Mouse (Mus musculus) large intestine, adult 2 months (tissue): ENCODE results near the gene Agr3. TPM values are rescaled to one million over a fixed set of nuclear protein-coding genes. Genes with fewer than 3 reads are reported as not detected.

Source experiments
- DNase-seq: peaks from one replicate; pipeline ENCODE4 v3.0.0-alpha.2; 2012; ENCODE audit warnings: low read depth, low spot score
- WGBS: fragments of 180-500 bp; shearing (Covaris S2); methylation state at CpG from one replicate; pipeline ENCODE4 v1.1.7; 2018; 5-methylcytosine and 5-hydroxymethylcytosine counted together
- polyA plus RNA-seq: library from polyadenylated mRNA; depleted of rRNA; stranded (reverse); fragments of >200 nt; gene quantifications from 2 replicates; pipeline ENCODE4 v1.2.3, GENCODE M21; 2012; rRNA removed

Agr3 gene
- polyA plus RNA-seq: 1.1 and 1.3 TPM in 2 replicates

DNA sequence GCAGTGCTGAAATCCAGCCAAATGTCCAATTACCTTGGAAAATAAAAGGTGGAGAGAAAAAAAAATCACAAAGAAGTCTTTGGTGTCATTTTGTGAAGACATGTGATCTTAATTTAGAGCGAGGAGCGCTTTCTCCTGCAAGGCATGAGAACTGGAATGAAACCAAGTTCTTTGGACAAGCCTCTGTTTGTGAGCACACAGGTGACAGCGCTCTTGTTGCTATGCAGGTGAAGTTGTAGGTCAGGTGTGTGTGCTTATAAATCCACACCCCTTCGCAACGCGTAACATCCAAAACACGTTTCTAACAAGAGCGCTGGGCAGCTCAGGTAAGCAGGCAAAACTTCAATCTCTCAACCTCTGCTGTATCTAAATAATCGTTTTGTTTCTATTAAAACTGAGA is at the start of gene Agr3:
TSS of gene Agr3 (plus strand) at position 219 of the 400 bp plus-strand sequence.
- 28% methylated on average over 9 of the region's 9 CpGs for WGBS
- peak; percentile 21 for DNase-seq

DNA sequence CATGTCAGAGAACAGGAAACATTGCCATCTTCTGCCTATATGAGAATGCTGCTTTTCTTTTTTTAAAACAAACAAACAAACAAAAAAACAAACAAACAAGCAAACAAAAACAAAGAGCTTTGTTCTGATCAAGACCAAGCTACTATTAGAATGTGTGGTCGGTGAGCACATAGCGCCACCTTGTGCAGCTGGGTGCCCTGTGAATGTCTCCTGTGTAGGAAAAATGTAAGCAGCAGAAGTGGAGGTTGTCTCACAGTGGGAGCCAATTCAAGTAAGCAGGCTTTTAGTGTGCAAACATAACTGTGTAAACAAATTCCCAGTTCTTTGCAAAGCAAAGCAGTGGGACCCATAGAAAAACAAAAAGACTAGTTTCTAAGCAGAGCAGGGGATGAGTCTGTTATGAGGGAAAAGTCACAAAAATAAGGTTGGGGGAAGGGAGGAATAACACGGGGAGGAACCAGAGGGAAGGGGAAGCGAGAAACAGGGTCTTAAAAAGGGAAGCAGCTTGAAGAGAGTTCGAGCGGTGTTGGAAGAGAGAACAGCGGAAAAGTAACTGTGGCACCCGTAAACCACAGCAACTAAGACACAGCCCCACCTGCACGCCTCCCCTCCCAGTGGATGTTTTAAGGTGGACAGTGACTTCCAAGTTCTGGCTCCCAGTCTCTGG is 40.4 kb upstream of the Agr3 start:
- DNase-seq: no peak
- 47% methylated on average over 9 of the region's 9 CpGs for WGBS

DNA sequence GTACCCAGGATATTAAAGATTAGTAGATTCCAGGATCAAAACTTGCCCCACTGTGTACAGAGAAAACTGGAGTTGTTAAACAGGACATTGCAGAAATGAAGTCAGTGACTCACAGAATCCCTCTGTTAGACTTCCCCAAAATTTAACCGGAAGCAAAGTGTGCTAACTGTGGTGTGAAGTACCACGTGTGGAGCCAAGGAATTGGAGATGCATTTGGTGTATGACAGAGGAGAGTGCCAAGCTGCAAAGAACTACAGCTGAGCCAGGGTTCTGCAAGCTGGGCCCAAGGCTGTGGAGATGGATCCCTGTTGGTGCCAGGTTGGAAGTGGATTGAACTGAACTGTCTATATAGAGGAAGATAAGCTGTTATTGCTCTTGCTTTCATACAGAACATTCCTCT is 36.0 kb upstream of the Agr3 start:
- DNase-seq: no peak
- 59% methylated on average over 2 of the region's 2 CpGs for WGBS

DNA sequence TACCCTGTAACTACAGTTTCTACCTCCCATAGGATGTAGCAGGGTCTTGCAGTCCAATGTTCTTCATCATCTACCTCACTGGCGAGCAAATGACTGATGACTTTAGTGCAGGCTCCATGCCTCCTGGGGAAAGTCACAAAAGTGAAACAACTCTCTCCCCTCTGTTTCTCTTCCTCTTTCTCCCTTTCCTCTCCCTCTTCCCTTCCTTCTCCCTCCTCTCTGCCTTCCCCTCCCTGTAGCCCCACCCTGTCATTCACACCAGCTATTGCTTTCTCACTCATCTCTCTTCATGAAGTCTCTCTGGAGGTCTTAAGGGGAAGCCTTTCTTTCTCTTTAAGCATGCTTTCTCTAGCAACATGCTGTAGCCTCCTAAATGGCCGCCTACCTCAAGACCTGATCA is 34.7 kb upstream of the Agr3 start:
- no peak for DNase-seq
- 71% methylated on average over 2 of the region's 2 CpGs for WGBS

DNA sequence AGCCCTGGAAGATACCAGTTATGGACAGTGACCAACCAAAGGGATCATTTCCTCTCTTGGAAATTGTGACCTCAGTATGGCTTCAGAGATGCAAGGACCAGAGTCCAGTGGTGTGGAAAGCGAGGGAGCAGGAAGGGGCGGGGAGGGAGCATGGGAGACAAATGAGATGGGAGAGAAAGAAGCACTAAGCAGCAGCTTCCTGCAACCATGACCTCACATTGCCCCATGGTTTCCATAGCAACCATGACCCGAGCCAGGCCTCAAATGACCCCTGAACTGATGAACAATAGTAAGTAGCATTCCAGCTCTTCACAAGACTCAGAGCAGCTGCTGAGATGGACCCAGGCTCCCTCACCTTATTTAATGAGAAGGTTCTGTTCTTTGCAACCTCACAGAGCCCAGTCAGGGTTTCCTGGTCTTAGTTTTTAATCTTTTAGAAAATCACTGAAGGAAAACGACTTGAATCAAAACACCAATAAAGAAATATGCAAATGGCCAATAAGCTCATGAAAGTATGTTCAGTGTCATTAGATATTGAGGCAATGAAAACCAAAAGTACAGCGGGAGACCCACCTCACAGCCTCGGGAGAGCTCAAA is 31.0 kb upstream of the Agr3 start:
- DNase-seq: no peak

DNA sequence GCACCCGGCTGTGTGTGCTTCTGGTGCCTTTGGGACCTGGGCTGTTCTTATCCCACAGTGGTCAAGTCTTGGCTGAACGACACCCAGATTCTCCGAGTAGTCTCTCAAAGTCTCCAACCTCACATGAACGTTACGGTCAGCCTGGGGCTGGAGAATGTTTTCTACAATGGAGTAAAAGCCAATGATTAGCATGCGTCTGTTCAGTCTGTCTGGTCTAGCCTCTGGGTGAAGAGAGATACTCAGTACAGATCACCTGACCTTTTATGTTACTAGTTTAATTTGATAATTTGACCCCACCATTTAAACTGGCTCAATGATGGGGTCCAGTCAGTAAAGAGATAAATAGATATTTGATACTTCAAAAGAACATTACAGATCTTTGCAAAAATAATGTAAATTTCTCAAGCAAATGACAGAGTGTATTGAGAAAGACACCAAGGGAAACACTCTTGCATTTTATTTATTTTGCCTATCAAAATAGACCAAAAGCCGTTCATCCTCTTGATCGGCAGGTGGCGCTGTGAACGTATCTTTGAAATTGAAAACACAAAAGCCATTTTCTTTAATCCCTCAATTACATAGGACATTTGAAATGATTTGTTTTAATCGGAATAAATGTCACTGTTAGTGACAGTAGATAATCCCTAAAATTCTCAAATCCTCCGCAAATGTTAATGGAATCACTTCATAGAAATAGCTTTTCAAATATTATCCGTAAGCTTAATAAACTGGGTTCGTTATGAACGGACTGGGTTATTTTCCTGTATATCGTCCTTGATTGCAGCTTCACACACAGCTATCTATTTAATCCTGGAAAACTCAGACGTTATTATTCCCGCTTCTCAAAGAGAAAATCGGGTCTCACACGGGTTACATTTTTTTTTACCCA is 29.3 kb upstream of the Agr3 start:
- DNase-seq: peak; percentile 37
- 35% methylated on average over 20 of the region's 20 CpGs for WGBS

More for the DNA sequence above, 31.0 kb upstream of the Agr3 start:
- WGBS: 47% methylated on average over 6 of the region's 6 CpGs

DNA sequence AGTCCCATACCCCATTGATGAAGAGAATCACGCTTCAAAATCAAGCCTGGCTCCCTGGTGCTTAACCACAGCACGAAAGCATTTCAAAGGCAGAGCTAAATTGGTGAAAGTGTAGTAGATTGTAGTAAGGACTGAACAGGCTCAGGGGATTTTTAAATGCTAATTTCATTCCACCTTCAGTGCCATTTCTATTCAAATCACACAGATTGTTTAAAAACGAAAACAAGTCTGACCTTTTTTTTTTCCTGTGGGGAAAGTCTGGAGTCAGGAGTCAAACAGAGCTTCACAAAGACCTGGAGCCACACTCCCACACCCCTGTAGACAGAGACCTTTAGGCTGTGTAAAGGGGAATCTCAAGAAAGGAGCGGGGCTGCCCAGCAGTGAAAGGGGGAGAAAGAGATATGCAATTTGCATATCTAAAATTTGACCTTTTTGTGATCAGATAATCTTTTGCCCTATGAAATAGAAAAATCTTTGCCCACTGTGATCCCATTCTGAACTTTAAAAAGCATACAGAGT is 28.6 kb upstream of the Agr3 start:
- 49% methylated on average over 4 of the region's 4 CpGs for WGBS
- no peak for DNase-seq

DNA sequence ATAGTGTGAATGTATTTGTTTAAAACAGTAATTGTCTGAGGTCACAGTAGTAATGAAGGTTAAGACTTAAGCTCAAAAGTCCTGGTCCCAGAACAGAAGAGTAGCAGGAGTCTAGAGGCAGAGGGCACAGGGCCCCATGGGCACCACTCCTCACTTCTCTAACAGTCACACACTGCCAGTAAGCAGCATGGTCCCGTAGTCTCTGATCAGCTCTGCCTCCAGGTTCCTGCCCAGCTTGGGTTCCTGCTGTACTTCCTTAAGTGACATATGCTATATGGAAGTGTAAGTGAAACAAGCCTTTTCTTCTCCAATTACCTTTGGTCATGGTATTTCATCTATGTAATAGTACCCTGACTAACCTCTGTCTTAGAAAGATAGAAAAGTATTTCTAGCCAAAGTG is 14.8 kb upstream of the Agr3 start:
- WGBS: 79% methylated on average over 1 of the region's 1 CpGs

DNA sequence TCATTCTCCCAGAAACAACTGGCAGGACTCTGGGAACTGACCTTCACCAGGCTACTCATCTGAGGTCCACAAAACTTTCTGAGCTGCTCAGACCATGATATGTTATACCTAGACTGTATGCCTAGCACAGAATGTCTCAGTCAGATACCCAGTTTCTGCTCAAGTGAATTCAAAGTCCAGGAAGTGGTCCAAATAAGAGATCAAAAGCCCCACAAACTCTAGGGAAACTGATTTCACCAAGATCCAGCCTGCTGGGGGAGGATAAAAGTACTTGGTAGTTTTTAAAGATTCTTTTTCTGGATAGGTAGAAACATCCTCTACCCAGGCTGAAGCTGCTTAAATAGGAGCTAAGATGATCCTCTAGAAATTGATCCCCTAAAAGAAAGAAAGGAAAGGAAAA is 9.6 kb upstream of the Agr3 start:
- no peak for DNase-seq

More for the DNA sequence above, 14.8 kb upstream of the Agr3 start:
- no peak for DNase-seq

DNA sequence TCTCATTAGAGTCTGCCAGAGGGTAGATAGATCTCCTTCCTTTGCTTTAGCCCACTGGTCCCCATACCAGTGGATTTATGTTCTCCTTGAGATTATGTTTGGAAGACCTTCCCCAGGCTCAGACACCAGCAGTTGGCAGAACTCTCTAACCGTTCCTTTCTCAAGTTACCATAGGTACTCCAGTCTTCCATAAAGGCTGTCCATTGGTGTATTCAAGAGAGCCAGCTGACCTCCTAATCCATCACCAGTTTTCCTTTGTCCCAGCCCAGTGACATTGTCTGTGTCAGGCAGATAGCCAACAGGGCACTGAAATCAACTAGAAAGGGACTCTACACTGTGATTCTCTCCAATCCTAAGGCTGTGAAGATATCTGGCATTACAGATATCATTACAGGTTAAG is 9.0 kb upstream of the Agr3 start:
- 78% methylated on average over 1 of the region's 1 CpGs for WGBS
- DNase-seq: no peak

DNA sequence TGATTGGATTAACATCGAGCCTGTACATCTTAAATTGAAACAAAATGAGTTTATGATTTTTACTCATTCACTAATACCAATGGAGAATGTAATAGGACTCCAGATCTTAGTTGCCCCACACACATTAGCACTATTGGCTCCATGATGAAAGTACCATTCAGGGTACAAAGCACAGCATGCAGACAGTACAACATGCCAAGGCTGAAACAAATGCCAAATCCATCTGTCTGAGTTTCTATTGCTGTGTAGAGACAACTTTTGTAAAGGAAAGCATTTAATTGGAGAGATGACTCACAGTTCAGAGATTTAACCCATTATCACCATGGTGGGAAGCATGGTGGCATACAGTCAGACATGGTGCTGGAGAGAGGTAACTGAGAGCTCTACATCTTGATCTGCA is 7.4 kb upstream of the Agr3 start:
- no peak for DNase-seq
- WGBS: 81% methylated on average over 1 of the region's 1 CpGs

DNA sequence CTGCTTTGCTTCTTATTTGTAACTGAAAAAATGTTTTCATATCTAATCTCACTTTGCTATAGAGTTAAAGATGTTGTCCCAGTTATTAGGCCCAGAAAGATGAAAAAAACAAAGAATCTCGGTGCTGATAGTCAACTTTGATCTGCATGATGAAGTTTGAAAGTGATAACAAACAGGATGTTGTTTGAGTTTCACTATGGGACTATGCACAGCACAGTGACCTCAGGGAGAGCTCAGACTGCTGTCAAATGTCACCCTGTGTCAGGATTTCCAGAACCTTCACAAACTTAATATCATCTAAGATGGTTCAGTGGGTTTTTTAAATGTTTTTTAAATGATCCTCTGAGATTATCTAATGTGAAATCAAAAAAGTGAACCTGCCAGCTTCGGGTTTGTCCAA is 2.4 kb downstream of the Agr3 start:
- DNase-seq: no peak
- 57% methylated on average over 2 of the region's 2 CpGs for WGBS

DNA sequence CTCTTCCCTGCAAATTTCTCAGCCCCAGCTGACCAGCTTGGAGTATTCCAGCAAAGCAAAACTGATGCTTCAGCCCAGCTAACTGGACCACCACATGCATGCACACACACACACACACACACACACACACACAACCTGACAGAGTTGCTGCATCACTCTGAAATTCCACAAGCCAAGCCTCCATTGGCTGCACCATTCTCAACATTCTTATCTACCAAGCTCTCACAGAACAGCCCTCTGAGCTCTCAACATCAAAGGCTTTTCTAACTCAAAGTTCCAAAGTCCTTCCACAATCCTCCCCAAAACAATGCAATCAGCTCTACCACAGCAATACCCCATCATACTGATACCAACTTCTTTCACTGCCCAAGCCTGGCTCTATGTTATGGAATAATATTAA is 7.4 kb downstream of the Agr3 start:
- no peak for DNase-seq

DNA sequence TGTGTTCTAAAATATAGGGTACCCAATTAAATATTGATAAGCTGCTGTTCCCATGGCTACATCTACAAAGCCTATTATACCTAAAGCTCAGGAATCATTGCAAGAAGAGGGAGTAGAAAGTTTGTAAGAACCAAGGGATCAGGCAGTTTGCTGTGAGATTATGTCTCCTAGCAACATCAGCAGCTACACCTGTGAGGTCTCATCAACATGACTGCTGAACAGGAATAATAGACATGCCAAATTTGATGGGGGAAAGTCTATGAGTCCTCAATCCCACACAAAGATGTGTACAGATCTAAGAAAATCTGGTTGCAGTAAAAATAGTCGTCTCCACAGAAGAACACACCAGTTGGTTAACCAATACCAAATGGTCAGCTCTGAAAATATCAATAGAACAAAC is 26.3 kb downstream of the Agr3 start:
- WGBS: 74% methylated on average over 1 of the region's 1 CpGs
- no peak for DNase-seq

DNA sequence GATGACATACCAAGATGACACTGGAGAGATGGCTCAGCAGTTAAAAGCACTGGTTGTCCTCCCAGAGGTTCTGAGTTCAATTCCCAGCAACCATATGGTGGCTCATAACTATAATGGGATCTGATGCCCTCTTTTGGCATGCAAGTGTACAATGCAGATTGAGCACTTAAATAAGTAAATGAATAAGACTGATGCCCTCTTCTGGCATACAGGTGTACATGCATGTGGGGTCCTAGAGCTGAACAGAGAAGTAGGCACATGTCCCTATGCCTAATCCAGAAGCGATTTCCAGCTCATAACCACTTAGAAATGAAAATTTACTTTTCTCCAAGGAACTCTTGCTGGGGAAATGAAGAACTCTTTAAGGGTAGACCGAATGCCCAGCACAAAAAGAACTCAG is 31.8 kb downstream of the Agr3 start:
- no peak for DNase-seq
- 60% methylated on average over 2 of the region's 2 CpGs for whole genome bisulfite sequencing

DNA sequence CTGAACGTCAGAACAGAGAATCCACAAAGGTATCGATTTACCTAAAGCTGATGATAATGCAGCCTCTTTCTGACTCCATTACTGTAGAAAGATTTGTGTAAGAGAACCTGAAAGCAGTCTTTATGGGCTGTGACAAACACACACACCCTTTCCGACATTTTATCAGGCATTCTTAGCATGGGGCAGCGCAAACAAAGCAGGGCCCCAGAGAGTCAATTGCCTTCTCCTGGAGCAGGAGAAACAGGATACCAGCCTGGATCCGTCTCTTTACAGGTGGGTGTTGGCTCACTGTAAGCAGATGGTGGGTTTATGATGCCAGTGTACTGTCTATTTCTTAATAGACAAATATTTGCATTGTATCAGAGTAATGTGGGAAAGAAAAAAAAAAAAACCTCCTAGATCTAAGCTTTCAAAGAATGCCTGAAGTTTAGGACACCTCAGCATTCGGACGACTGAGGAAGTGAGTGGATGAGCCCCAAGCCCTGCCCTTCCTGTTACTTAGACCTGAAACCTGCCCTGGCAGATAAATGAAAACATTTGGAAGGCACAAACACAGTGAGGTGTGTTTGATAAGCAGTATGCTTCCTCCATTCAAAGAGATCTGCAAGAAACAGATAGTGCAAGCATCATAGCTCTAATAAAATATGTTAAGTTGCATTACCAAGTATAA is 40.8 kb downstream of the Agr3 start:
- 22% methylated on average over 7 of the region's 7 CpGs for WGBS
- peak; percentile 64 for DNase-seq

DNA sequence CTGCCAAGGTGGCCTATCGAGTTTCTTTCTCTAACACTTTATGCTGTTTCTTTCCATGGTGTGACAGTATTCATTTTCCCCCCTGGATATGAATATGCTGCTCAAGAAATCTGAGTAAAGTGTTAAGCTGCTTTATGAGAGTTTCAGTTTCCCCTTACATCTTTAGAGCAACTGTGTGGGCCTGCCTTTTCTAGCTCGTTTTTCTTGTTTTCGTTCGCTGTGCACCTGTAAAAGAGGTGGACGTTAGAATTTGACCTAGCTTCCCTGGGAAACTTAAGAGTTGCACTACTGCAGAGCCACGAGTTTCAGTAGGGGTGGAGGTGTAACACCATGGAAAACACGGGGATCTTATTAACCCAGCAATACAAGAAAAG is 41.3 kb downstream of the Agr3 start:
- 21% methylated on average over 7 of the region's 7 CpGs for WGBS
- no peak for DNase-seq

DNA sequence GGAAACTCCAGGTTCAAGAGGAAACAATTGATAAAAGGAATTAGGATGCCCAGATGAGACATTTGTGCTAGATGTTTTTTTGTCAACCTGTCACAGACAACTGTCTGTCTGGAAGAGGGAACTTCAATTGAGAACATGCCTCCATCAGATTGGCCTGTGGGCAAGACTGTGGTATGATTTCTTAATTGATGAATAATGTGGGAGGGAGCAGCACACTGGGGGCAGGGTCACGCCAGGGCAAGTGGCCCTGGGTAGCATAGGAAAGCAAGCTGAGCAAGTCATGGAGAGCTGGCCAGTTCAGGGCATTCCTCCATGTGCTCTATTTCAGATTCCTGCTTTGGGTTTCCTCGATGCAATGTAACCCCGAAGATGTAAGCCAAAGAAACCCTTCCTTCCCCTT is 50.5 kb downstream of the Agr3 start:
- WGBS: 67% methylated on average over 3 of the region's 3 CpGs
- no peak for DNase-seq

DNA sequence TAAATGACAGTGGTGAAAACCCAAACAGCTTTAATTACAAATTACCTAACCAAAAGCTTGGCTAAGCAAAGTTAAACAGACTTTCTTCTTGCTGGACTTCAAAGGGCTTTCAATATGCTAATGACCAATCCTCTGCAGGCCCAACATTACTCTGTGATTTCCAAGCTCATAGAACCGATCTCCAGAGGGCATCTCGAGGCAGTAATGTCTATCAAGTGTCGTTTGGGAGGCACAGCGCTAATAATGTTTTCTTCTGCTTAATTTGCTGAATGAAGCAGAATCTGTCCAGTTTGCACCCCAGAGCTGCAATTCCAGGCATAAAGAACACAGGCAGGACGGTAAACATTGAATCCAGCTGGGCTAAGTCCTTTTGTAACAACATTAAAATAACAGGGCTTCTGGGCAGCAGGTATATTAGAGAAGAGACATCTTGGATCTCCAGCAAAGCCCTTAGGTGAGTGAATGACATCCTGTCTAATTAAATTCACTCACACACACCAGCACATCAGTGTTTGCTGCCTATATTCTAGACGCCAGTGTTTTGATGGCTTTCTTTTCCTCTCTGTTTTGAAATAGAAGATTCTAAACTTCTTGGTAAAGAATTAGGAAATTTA is 52.3 kb downstream of the Agr3 start:
- WGBS: 67% methylated on average over 6 of the region's 6 CpGs
- DNase-seq: no peak

DNA sequence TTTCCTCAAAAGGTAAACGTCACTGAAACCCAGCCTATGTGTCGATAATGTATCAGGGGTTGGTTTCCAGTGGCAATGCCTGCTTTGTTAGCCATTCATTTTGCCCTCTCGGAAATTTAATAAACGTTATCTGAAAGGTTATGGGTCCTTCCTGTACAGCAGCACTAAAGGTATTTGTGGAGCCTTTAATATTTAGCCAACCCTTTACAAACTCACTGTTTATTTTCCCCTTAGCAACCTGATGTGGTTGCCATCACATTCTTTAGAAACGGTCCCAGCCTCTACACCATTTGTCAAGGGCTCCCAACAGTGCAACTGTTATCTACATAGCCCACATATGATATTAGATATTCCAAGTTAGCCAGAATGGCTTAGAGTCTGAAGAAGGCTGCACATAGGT is 54.2 kb downstream of the Agr3 start:
- 30% methylated on average over 5 of the region's 5 CpGs for WGBS
- no peak for DNase-seq
